Mouse (Mus musculus): ENCODE results near the gene Nxph2. TPM values are rescaled to one million over a fixed set of nuclear protein-coding genes. Genes with fewer than 3 reads are reported as not detected.
A peak's percentile ranks its signal among the peaks of the same experiment; 100 is the strongest.
"Not testable (repeated sequence)": the region's sequence is repeated elsewhere in the genome, so short reads cannot be mapped to it uniquely, and the experiment has no call there.

The Nxph2 gene
- polyA plus RNA-seq (2012; ENCODE audit: insufficient read depth, low replicate concordance): not detected in 2 replicates

GRCm38 (mm10) chr2:23320746-23321585, at the start of gene Nxph2:
Nxph2 (plus strand) TSS chr2:23321246.
- H3K4me3 ChIP-seq (replicated peaks): peak within 1 kb of the TSS; percentile 30
- H3K27me3 ChIP-seq (replicated peaks): peaks cover 12% of the 10 kb centered on the region
- H3K4me1 ChIP-seq: peaks cover 5% of the 10 kb centered on the region; the same call in 1 of the 2 replicates
- TF ChIP-seq GATA1 (IDR thresholded peaks at IDR 0.05; ENCODE audit: borderline replicate concordance, low read length): no peak
- TF ChIP-seq FLI1 (IDR thresholded peaks at IDR 0.05; ENCODE audit: low read length): no peak
- H3K9me3 ChIP-seq: no peaks in the 10 kb centered on the region
- no peaks in the 10 kb centered on the region for H3K36me3 ChIP-seq (replicated peaks; ENCODE audit: low read length)

GRCm38 (mm10) chr2:23290991-23291390, 30.1 kb upstream of the Nxph2 start:
- not testable (repeated sequence) for H3K27me3 ChIP-seq (replicated peaks); H3K9me3 ChIP-seq; H3K36me3 ChIP-seq (replicated peaks; ENCODE audit: low read length); H3K4me3 ChIP-seq (replicated peaks); H3K4me1 ChIP-seq

- no peaks in the 10 kb centered on the region for H3K9me3 ChIP-seq
- TF ChIP-seq GATA1 (IDR thresholded peaks at IDR 0.05; ENCODE audit: borderline replicate concordance, low read length) (no peak), FLI1 (IDR thresholded peaks at IDR 0.05; ENCODE audit: low read length) (no peak)
- H3K4me1 ChIP-seq: no peaks in the 10 kb centered on the region
- H3K36me3 ChIP-seq (replicated peaks; ENCODE audit: low read length): no peaks in the 10 kb centered on the region
- H3K4me3 ChIP-seq (replicated peaks): no peak overlapping the region
- H3K27me3 ChIP-seq (replicated peaks): no peaks in the 10 kb centered on the region
Observed at GRCm38 (mm10) chr2:23314869-23315268, 6.2 kb upstream of the Nxph2 start.

Other genes with a start within 250 kb of the Nxph2 start
- 0.25 TPM in 1 of 2 replicates, not detected in the other for gene Mastl, start 165.2 kb upstream of the Nxph2 start, polyA plus RNA-seq (2012; ENCODE audit: insufficient read depth, low replicate concordance)
- gene Yme1l1, start 164.9 kb upstream of the Nxph2 start, polyA plus RNA-seq (2012; ENCODE audit: insufficient read depth, low replicate concordance): 2.9 TPM in 1 of 2 replicates, not detected in the other
- gene 4931423N10Rik, start 113.8 kb upstream of the Nxph2 start, polyA plus RNA-seq (2012; ENCODE audit: insufficient read depth, low replicate concordance): not detected in 2 replicates